Mouse (Mus musculus) liver, embryonic 13.5 days (tissue): ENCODE results near the gene March10. TPM values are rescaled to one million over a fixed set of nuclear protein-coding genes. Genes with fewer than 3 reads are reported as not detected.

Experiments used
- ATAC-seq: fragments of 200-750 bp; cut with Nextera tagmentation; 2 replicates; pipeline ENCODE4 v1.8.0; 2017; ENCODE audit warnings: low read depth, mild to moderate bottlenecking, moderate number of reproducible peaks, moderate library complexity
- DNase-seq: peaks from one replicate; pipeline ENCODE4 v3.0.0; 2022
- H3K27ac ChIP-seq: fragments of 300-500 bp; sonication (generic); 2 replicates; pipeline ENCODE4 v1.5.1; 2015; ENCODE audit warnings: moderate library complexity, mild to moderate bottlenecking, inconsistent platforms
- H3K27me3 ChIP-seq: fragments of 300-500 bp; sonication (generic); 2 replicates; pipeline ENCODE4 v1.6.1; 2015; ENCODE audit warnings: mild to moderate bottlenecking, inconsistent platforms
- H3K36me3 ChIP-seq: fragments of 300-500 bp; sonication (generic); 2 replicates; pipeline ENCODE4 v1.6.1; 2015; ENCODE audit warnings: mild to moderate bottlenecking, inconsistent platforms
- H3K4me1 ChIP-seq: fragments of 300-500 bp; sonication (generic); replicated peaks from 2 replicates; pipeline ENCODE4 v1.6.1; 2015; ENCODE audit warnings: inconsistent platforms
- H3K4me2 ChIP-seq: fragments of 300-500 bp; sonication (generic); 2 replicates; pipeline ENCODE4 v1.6.1; 2015; ENCODE audit warnings: inconsistent platforms, mild to moderate bottlenecking, moderate library complexity
- H3K4me3 ChIP-seq: fragments of 300-500 bp; sonication (generic); replicated peaks from 2 replicates; pipeline ENCODE4 v1.5.1; 2015; ENCODE audit warnings: mild to moderate bottlenecking, inconsistent platforms
- H3K9ac ChIP-seq: fragments of 300-500 bp; sonication (generic); 2 replicates; pipeline ENCODE4 v1.6.1; 2015; ENCODE audit warnings: mild to moderate bottlenecking, inconsistent platforms
- H3K9me3 ChIP-seq: fragments of 300-500 bp; sonication (generic); replicated peaks from 2 replicates; pipeline ENCODE4 v1.6.1; 2016; ENCODE audit warnings: inconsistent platforms
- WGBS: fragments of 180-500 bp; shearing (Covaris S2); methylation state at CpG from one replicate; pipeline ENCODE4 v1.1.7; 2015; ENCODE audit not compliant: insufficient replicate concordance; 5-methylcytosine and 5-hydroxymethylcytosine counted together
- polyA plus RNA-seq: library from polyadenylated mRNA; unstranded; fragments of >200 nt; fragmentation: Nextera tagmentation; extraction: Ambion mirVana; gene quantifications from 2 replicates; pipeline ENCODE4 v1.2.1, GENCODE M21; 2015

Gene March10
- polyA plus RNA-seq, 1 experiment from 2014 or later: not detected

DNA sequence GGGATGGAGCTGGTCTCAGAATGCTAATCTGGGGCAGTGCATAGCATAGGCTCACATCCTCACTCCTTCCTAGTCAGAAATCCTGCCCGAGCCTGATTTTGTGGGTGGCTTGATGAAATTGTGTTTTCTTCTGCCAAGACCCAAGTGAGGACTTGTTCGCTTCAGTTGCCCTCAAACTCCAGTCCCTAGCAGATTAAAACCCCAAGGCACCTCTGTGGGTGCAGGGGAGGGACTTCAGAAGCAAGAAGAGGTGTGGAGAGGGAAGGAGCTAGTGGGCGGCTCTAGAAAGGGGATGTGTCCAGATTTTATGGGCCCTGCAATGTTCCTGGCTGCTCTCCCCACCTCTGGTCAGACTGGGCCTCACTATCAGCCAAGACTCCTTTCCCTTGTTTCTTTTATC lies 125.4 kb downstream of the March10 start:
- Histone ChIP-seq H3K9me3 (no peaks in the 10 kb centered on the region), H3K27me3 (no peaks in the 10 kb centered on the region), H3K9ac (no peak overlapping the region), H3K4me3 (no peak overlapping the region), H3K27ac (no peak overlapping the region), H3K4me2 (no peak overlapping the region), H3K4me1 (no peaks in the 10 kb centered on the region), H3K36me3 (no peaks in the 10 kb centered on the region)
- no peak for ATAC-seq
- DNase-seq: no peak
- WGBS: 69% methylated on average over 3 of the region's 3 CpGs

DNA sequence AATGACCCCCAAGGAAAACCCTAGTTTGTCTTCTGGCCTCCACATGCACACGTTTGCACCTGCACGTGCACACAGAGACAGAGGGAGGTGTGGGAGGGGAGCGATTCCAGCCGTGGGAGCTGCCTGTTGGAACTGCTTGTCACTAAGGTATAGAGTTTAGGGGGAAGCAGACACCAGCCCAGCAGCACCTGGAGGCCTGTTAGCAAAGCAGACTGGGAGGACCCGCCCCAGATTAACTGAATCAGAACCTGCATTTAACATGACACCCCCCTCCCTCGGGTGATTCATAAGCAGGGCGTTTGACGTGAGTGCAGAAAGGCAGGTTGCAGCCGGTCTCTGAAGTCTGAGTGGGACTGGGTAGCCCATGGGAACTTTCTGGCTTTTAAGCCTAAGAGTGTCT lies 126.6 kb downstream of the March10 start:
- Histone ChIP-seq H3K4me1 (no peaks in the 10 kb centered on the region), H3K9me3 (no peaks in the 10 kb centered on the region), H3K4me3 (no peak overlapping the region), H3K27ac (no peak overlapping the region), H3K9ac (no peak overlapping the region), H3K36me3 (no peaks in the 10 kb centered on the region), H3K4me2 (no peak overlapping the region), H3K27me3 (no peaks in the 10 kb centered on the region)
- DNase-seq (no peak), ATAC-seq (no peak)
- 66% methylated on average over 9 of the region's 9 CpGs for WGBS

DNA sequence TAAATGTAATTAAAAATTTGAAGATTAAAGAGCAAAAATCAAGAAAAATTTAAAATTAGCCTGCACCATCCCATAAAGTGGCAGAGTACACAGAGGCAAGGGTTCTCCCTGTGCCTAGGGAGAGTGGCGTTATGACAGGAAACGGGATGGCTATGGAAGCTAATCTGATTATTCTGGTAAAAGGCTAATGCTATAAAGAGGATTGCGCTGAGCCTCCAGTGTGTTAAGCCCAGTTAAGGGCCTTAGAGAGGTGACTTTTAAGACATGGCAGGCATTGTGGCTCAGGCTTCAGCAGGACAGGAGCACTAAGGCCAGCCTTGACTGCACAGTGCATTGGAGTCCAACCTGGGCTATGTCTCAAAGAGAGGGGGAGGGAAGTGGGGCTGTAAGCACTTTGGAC lies 129.4 kb downstream of the March10 start:
- WGBS: 79% methylated on average over 3 of the region's 3 CpGs
- no peak overlapping the region for H3K4me3 ChIP-seq
- no peaks in the 10 kb centered on the region for H3K9me3 ChIP-seq
- DNase-seq (no peak), ATAC-seq (no peak)
- no peaks in the 10 kb centered on the region for H3K36me3 ChIP-seq
- H3K27me3 ChIP-seq: no peaks in the 10 kb centered on the region
- no peak overlapping the region for H3K4me2 ChIP-seq
- H3K27ac ChIP-seq: no peak overlapping the region
- H3K4me1 ChIP-seq: no peaks in the 10 kb centered on the region
- H3K9ac ChIP-seq: no peak overlapping the region

DNA sequence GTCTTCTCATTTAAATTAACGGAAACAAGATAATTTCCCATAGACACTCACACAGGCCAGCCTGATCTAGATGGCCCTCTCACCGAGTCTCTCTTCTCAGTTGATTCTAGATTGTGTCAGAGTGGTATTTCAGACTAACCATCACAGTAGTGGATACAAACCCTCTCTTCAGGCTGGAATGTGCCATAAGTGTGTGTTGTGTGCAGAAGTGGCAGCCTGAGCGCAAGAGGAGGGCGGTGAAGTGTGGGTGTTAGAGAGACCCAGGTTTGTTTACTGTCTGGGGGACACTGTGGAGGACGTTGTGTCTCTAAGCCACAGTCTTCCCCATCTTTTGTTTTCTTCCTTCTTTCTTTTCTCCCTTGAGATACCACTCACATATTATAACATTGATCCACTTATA lies 133.0 kb downstream of the March10 start:
- no peak overlapping the region for H3K4me3 ChIP-seq
- WGBS: 72% methylated on average over 5 of the region's 5 CpGs
- no peak overlapping the region for H3K9ac ChIP-seq
- H3K9me3 ChIP-seq: no peaks in the 10 kb centered on the region
- no peak for DNase-seq
- no peaks in the 10 kb centered on the region for H3K27me3 ChIP-seq
- H3K4me1 ChIP-seq: no peaks in the 10 kb centered on the region
- no peak overlapping the region for H3K4me2 ChIP-seq
- H3K36me3 ChIP-seq: no peaks in the 10 kb centered on the region
- no peak overlapping the region for H3K27ac ChIP-seq
- ATAC-seq: no peak

DNA sequence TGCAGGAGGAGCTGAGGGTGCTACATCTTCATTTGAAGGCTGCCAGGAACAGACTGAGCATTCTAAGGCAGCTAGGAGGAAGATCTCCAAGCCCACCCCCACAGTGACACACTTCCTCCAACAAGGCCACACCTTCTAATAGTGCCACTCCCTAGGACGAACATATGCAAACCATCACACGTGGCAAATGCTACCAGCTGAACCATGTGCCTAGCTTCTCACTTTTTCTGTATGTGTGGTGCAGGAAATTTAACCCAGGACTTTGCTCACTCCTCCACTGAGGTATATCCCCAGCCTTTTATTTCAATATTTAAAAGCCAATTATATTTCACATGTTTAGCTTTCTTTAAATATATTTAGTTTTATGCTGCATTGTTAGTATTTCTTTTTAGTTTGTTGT lies 135.4 kb downstream of the March10 start:
- WGBS: 48% methylated on average over 2 of the region's 2 CpGs
- no peaks in the 10 kb centered on the region for H3K27me3 ChIP-seq
- DNase-seq (no peak), ATAC-seq (no peak)
- no peaks in the 10 kb centered on the region for H3K36me3 ChIP-seq
- no peak overlapping the region for H3K4me3 ChIP-seq
- no peaks in the 10 kb centered on the region for H3K9me3 ChIP-seq
- no peak overlapping the region for H3K4me2 ChIP-seq
- no peak overlapping the region for H3K27ac ChIP-seq
- no peak overlapping the region for H3K9ac ChIP-seq
- H3K4me1 ChIP-seq: no peaks in the 10 kb centered on the region

DNA sequence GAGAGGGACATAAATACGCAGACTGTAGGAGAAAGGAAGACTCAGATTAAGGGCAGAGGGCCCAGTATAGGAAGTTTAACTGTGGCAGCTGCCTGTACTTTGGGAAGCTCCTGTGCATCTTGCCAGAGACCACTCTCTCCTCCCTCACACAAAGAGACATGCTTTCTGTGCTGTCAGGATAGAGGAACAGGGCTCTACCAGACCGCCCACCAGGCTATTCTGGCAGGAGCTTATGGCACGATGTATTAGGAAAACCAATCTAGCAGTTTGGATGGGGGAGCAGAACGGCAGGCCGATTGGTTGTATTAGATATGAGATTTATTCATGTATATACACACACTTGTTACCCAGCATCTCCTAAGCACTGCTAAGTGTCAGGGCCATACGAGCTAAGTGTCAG lies 138.8 kb downstream of the March10 start:
- no peak for ATAC-seq
- 0 out of 2 replicates have a peak, but pooled peaks cover under 1% of the 10 kb centered on the region for H3K4me1 ChIP-seq
- H3K36me3 ChIP-seq: no peaks in the 10 kb centered on the region
- H3K27ac ChIP-seq: no peak overlapping the region
- no peak for DNase-seq
- no peaks in the 10 kb centered on the region for H3K9me3 ChIP-seq
- WGBS: 75% methylated on average over 6 of the region's 6 CpGs
- no peak overlapping the region for H3K4me3 ChIP-seq
- no peaks in the 10 kb centered on the region for H3K27me3 ChIP-seq
- H3K4me2 ChIP-seq: no peak overlapping the region
- no peak overlapping the region for H3K9ac ChIP-seq

DNA sequence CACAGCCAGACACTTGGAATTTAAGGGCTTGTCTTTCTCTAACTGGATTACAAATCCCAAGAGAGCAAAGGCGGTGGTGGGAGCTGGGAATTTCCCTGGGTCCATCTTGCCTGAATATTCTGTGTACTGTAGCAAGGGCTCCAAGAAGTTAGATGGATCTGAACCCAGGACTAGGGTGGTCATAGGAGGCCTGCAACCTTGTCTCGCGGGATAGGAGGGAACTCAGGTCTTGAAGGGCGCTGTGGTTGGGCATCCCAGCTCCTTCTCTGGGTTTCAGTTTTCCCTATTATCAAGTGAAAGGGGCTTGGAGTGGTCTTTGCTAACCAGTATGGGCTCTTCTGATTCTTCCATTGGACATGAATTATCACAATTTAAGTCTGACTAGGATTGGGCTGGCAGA lies 140.4 kb downstream of the March10 start:
- Histone ChIP-seq H3K27me3 (no peaks in the 10 kb centered on the region), H3K4me3 (no peak overlapping the region), H3K36me3 (no peaks in the 10 kb centered on the region), H3K4me1 (0 out of 2 replicates have a peak, but pooled peaks cover 3% of the 10 kb centered on the region), H3K9me3 (no peaks in the 10 kb centered on the region), H3K9ac (no peak overlapping the region), H3K4me2 (no peak overlapping the region), H3K27ac (no peak overlapping the region)
- 80% methylated on average over 4 of the region's 4 CpGs for WGBS
- DNase-seq (no peak), ATAC-seq (no peak)

DNA sequence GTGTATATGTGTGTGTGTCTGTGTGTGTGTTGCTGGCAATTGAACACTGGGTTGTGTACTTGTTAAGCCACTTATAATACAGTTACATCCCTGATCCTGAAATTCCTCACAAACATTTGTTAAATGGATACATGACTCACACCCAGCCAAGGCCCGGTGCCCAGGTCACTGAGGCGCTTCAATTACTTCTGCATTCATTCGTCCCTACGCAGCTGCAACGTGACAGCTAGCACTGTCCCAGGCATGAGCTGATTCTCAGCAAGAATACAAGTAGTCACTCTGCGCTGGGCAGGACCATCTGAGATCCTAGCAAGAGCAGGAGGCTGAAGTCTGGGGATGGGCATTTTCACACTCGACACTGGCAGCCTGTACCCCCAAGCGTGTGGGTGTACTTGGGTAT lies 141.2 kb downstream of the March10 start:
- 77% methylated on average over 8 of the region's 8 CpGs for WGBS
- no peaks in the 10 kb centered on the region for H3K27me3 ChIP-seq
- no peak overlapping the region for H3K9ac ChIP-seq
- no peaks in the 10 kb centered on the region for H3K36me3 ChIP-seq
- 0 out of 2 replicates have a peak, but pooled peaks cover 3% of the 10 kb centered on the region for H3K4me1 ChIP-seq
- no peak overlapping the region for H3K4me2 ChIP-seq
- DNase-seq (no peak), ATAC-seq (no peak)
- no peak overlapping the region for H3K27ac ChIP-seq
- no peaks in the 10 kb centered on the region for H3K9me3 ChIP-seq
- no peak overlapping the region for H3K4me3 ChIP-seq

DNA sequence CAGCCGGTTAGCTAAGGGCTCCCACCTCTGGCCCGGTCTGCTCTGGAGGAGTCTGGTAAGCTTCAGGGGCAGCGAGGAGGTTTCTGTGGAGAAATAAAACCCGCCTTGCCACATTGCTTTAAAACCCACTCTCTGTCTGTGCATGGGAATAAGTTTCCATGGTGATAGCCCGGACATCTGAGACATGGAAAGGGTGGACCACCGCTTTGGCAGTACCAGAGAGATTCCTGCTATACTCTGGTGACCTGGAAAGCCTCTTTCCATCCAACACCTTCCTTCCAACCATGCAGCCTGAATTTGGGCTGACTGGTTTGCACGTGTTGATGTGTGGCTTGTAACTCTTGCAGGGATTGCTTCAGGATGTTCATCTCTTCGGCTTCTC lies 142.9 kb downstream of the March10 start:
- Histone ChIP-seq H3K9ac (no peak overlapping the region), H3K27ac (no peak overlapping the region), H3K4me3 (no peak overlapping the region), H3K9me3 (no peaks in the 10 kb centered on the region), H3K27me3 (no peaks in the 10 kb centered on the region), H3K36me3 (no peaks in the 10 kb centered on the region), H3K4me2 (no peak overlapping the region), H3K4me1 (0 out of 2 replicates have a peak, but pooled peaks cover 3% of the 10 kb centered on the region)
- WGBS: 55% methylated on average over 8 of the region's 8 CpGs
- DNase-seq: no peak
- no peak for ATAC-seq

DNA sequence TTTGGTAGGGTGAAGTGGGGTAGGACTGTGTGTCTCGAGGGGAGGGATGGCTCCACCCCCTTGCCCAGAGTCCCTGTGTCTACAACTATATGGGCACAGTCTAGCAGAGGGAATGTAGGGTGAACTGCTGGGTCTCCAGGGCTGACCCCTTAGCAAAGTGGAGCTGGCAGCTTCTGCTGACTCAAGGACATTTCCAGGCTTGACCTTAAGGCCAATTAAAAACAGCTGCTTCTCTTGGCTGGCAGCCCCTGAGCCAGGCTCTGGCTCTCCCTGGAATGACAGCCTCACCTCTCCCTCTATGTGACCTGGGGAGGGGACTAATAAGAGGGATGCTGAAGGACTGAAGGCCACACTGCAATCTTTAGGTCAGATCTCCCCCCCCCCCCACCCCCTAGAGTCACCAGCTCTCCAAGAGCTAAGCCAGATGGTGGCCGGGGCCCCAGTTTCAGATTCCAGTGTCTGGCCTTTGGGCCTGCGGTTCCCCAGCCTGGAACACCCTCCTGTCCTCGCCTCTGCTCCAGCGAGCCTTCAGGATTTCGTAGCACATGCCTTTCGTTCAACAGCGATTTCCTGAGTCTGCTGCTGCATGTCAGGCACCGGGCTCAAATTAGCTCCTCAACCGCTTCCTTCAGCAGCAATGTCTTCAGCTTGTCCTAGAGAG lies 143.4 kb downstream of the March10 start:
- Histone ChIP-seq H3K9ac (no peak overlapping the region), H3K27ac (no peak overlapping the region), H3K36me3 (no peaks in the 10 kb centered on the region), H3K4me2 (no peak overlapping the region), H3K27me3 (no peaks in the 10 kb centered on the region), H3K9me3 (no peaks in the 10 kb centered on the region), H3K4me3 (no peak overlapping the region), H3K4me1 (0 out of 2 replicates have a peak, but pooled peaks cover 3% of the 10 kb centered on the region)
- 21% methylated on average over 9 of the region's 10 CpGs for WGBS
- DNase-seq (no peak), ATAC-seq (no peak)

DNA sequence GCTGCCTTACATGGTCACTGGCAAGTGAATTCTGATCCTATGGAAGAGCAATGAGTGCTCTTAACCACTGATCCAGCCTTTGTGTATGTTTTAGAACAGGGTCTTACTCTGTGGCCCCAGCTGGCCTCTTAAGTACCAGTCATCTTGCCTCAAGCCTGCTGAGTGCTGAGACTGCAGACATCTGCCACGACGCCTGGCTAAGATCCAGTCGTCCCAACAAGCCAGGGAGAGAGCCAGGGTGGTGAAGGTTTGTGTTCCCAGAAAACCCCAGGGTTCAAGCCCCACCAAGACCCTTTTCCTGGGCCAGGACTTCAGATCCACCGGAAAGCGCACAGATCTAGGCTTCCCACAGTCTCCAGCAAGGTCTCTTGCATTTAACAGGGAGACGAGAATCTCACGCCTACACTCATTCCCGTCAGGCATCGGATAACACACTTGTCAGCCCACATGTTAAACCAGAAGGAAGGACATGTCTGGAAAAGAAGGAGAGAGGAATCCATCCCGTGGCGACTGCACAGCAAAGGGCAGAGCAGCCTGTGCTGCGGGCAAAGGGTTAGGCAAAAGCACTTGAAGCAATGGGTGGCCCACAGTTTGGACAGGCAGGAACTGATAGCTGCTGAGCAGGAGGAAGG lies 144.1 kb downstream of the March10 start:
- Histone ChIP-seq H3K9me3 (no peaks in the 10 kb centered on the region), H3K27me3 (no peaks in the 10 kb centered on the region), H3K4me1 (0 out of 2 replicates have a peak, but pooled peaks cover 3% of the 10 kb centered on the region), H3K27ac (no peak overlapping the region), H3K4me2 (no peak overlapping the region), H3K9ac (no peak overlapping the region), H3K4me3 (no peak overlapping the region), H3K36me3 (no peaks in the 10 kb centered on the region)
- DNase-seq (no peak), ATAC-seq (no peak)
- 60% methylated on average over 12 of the region's 12 CpGs for WGBS
